Mouse (Mus musculus) left cerebral cortex, adult 11 months (tissue): Measurements from ENCODE around the gene Hectd1.

Source experiments
- DNase-seq: peaks from one replicate; pipeline ENCODE4 v3.0.0; 2022; ENCODE audit warnings: low spot score

The Hectd1 gene

GRCm38 (mm10) chr12:51701723-51702122 is 127.6 kb downstream of the Hectd1 start:
- no peak for DNase-seq

- DNase-seq = no peak
Observed at GRCm38 (mm10) chr12:51699623-51700393, 129.5 kb downstream of the Hectd1 start.

DNA sequence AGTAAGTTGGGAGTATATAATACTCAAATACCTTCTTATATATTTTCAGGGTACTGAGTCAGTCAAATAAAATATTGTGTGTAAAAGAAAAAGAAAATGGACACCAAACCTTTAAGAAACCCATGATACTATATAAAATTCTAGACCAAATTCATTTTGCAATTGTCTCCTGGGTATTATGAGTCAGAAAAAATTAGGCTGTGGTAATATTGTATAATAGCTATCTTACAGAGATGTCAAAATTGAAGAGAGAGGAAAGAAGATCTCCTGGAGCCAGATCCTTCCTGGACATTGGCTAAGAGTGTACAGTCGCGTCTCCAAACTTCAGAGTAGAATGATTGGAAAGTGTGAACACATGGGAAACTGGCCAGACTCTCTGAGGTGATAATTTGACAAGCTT is 133.2 kb downstream of the Hectd1 start:
- no peak for DNase-seq

DNA sequence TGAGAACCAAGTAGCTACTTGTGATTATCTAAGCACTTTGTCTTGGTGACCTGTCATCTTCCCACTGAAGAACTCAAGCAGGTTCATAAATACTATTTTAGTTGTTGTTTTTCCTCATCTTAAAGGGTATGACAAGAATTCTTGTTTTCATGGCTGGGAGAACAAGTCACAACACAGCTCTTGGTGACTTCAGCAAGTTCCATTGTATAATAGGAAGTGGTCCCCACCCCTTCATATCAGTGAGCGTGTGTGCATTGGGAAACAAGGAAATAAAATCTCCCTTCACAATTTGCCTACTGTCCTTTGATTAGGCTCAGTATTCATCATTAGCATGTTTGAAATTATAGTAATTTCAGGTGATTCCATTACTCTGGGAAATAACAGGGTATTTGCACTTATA is 134.4 kb downstream of the Hectd1 start:
- no peak for DNase-seq

DNA sequence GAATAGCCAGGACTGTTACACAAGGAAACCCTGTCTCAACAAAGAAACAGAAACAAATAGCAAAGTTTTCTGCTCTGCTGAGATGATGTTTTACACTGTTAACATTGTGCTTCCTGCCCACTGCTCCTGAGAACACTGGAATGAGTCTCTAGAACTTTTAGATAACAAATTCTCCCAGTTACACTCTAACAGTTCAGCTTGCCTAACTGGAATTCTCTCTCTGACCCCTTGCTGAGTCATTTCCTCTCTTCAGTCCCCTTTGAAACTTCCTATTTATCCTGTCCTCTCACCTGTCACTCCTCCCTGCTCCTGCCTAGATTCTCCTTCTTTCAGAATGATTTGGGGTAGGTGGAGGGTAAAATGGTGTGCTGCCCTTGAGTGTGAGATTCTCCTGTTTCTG is 135.2 kb downstream of the Hectd1 start:
- no peak for DNase-seq
